Mouse (Mus musculus): ENCODE measurements around the gene Sppl3. TPM values are rescaled to one million over a fixed set of nuclear protein-coding genes. Genes with fewer than 3 reads are reported as not detected.
A peak's percentile ranks its signal among the peaks of the same experiment; 100 is the strongest.

Sppl3 gene
- polyA plus RNA-seq, 1 experiment from 2014 or later: 13.1 TPM

GRCm38 (mm10) chr5:114976935-114977334 is 34.0 kb upstream of the Sppl3 start:
- Histone ChIP-seq H3K36me3 (replicated peaks) (no peaks in the 10 kb centered on the region), H3K27me3 (replicated peaks; ENCODE audit: low read depth, poor library complexity, severe bottlenecking) (no peaks in the 10 kb centered on the region), H3K4me1 (peaks cover 18% of the 10 kb centered on the region), H3K27ac (replicated peaks) (no peak overlapping the region), H3K9me3 (no peaks in the 10 kb centered on the region), H3K4me3 (no peak overlapping the region)
- DNase-seq (ENCODE audit: low spot score): no peak

- Histone ChIP-seq H3K27ac (replicated peaks) (no peak overlapping the region), H3K36me3 (replicated peaks) (no peaks in the 10 kb centered on the region), H3K9me3 (no peaks in the 10 kb centered on the region), H3K4me3 (no peak overlapping the region), H3K4me1 (peaks cover 18% of the 10 kb centered on the region), H3K27me3 (replicated peaks; ENCODE audit: low read depth, poor library complexity, severe bottlenecking) (no peaks in the 10 kb centered on the region)
- WGBS: 73% methylated on average over 11 of the region's 11 CpGs
- DNase-seq (ENCODE audit: low spot score): no peak
These were observed 32.5 kb upstream of the Sppl3 start for GRCm38 (mm10) chr5:114978473-114978872.

- Histone ChIP-seq H3K4me3 (peak overlapping the region; percentile 59), H3K27me3 (replicated peaks; ENCODE audit: low read depth, poor library complexity, severe bottlenecking) (no peaks in the 10 kb centered on the region), H3K9me3 (no peaks in the 10 kb centered on the region), H3K36me3 (replicated peaks) (no peaks in the 10 kb centered on the region), H3K27ac (replicated peaks) (no peak overlapping the region), H3K4me1 (peaks cover 18% of the 10 kb centered on the region)
- WGBS: 4% methylated on average over 6 of the region's 6 CpGs
- peak; percentile 43 for DNase-seq (ENCODE audit: low spot score)
These were observed 32.1 kb upstream of the Sppl3 start for GRCm38 (mm10) chr5:114978888-114979249.

- no peaks in the 10 kb centered on the region for H3K27me3 ChIP-seq (replicated peaks; ENCODE audit: low read depth, poor library complexity, severe bottlenecking)
- H3K9me3 ChIP-seq: no peaks in the 10 kb centered on the region
- H3K4me3 ChIP-seq: peak overlapping the region; percentile 59
- peak overlapping the region; percentile 16 for H3K27ac ChIP-seq (replicated peaks)
- peaks cover 18% of the 10 kb centered on the region for H3K4me1 ChIP-seq
- DNase-seq (ENCODE audit: low spot score): peak; percentile 74
- 5% methylated on average over 32 of the region's 32 CpGs for WGBS
- no peaks in the 10 kb centered on the region for H3K36me3 ChIP-seq (replicated peaks)
These were observed 31.5 kb upstream of the Sppl3 start for GRCm38 (mm10) chr5:114979250-114980121.

- WGBS: 19% methylated on average over 16 of the region's 16 CpGs
- Histone ChIP-seq H3K27ac (replicated peaks) (peak overlapping the region; percentile 16), H3K4me3 (peak overlapping the region; percentile 59), H3K4me1 (peaks cover 18% of the 10 kb centered on the region), H3K9me3 (no peaks in the 10 kb centered on the region), H3K36me3 (replicated peaks) (no peaks in the 10 kb centered on the region), H3K27me3 (replicated peaks; ENCODE audit: low read depth, poor library complexity, severe bottlenecking) (no peaks in the 10 kb centered on the region)
- DNase-seq (ENCODE audit: low spot score): peak; percentile 39
These were observed 30.7 kb upstream of the Sppl3 start for GRCm38 (mm10) chr5:114980122-114980748.

- no peaks in the 10 kb centered on the region for H3K36me3 ChIP-seq (replicated peaks)
- H3K27ac ChIP-seq (replicated peaks): no peak overlapping the region
- H3K27me3 ChIP-seq (replicated peaks; ENCODE audit: low read depth, poor library complexity, severe bottlenecking): no peaks in the 10 kb centered on the region
- DNase-seq (ENCODE audit: low spot score): no peak
- no peak overlapping the region for H3K4me3 ChIP-seq
- H3K9me3 ChIP-seq: no peaks in the 10 kb centered on the region
- WGBS: 49% methylated on average over 15 of the region's 15 CpGs
- H3K4me1 ChIP-seq: peaks cover 18% of the 10 kb centered on the region
These were observed 28.9 kb upstream of the Sppl3 start for GRCm38 (mm10) chr5:114982001-114982400.

GRCm38 (mm10) chr5:114985074-114985473 is 25.9 kb upstream of the Sppl3 start:
- Histone ChIP-seq H3K4me1 (peaks cover 5% of the 10 kb centered on the region), H3K4me3 (no peak overlapping the region), H3K27ac (replicated peaks) (no peak overlapping the region), H3K27me3 (replicated peaks; ENCODE audit: low read depth, poor library complexity, severe bottlenecking) (no peaks in the 10 kb centered on the region), H3K9me3 (no peaks in the 10 kb centered on the region), H3K36me3 (replicated peaks) (no peaks in the 10 kb centered on the region)
- DNase-seq (ENCODE audit: low spot score): no peak

- no peak overlapping the region for H3K27ac ChIP-seq (replicated peaks)
- peaks cover 3% of the 10 kb centered on the region for H3K4me1 ChIP-seq
- 81% methylated on average over 16 of the region's 16 CpGs for WGBS
- no peaks in the 10 kb centered on the region for H3K9me3 ChIP-seq
- H3K4me3 ChIP-seq: no peak overlapping the region
- H3K27me3 ChIP-seq (replicated peaks; ENCODE audit: low read depth, poor library complexity, severe bottlenecking): no peaks in the 10 kb centered on the region
- no peak for DNase-seq (ENCODE audit: low spot score)
- no peaks in the 10 kb centered on the region for H3K36me3 ChIP-seq (replicated peaks)
These were observed 14.5 kb upstream of the Sppl3 start for GRCm38 (mm10) chr5:114996447-114996846.

- Histone ChIP-seq H3K4me3 (no peak overlapping the region), H3K27me3 (replicated peaks; ENCODE audit: low read depth, poor library complexity, severe bottlenecking) (no peaks in the 10 kb centered on the region), H3K36me3 (replicated peaks) (no peaks in the 10 kb centered on the region), H3K9me3 (no peaks in the 10 kb centered on the region), H3K4me1 (peaks cover 7% of the 10 kb centered on the region), H3K27ac (replicated peaks) (no peak overlapping the region)
- WGBS: 61% methylated on average over 6 of the region's 6 CpGs
- no peak for DNase-seq (ENCODE audit: low spot score)
These were observed 13.6 kb upstream of the Sppl3 start for GRCm38 (mm10) chr5:114997327-114997726.

GRCm38 (mm10) chr5:115000503-115000902 is 10.4 kb upstream of the Sppl3 start:
- DNase-seq (ENCODE audit: low spot score): no peak
- WGBS: 74% methylated on average over 2 of the region's 2 CpGs

GRCm38 (mm10) chr5:115001464-115001863 is 9.5 kb upstream of the Sppl3 start:
- 72% methylated on average over 8 of the region's 8 CpGs for WGBS
- H3K4me1 ChIP-seq: peaks cover 17% of the 10 kb centered on the region
- no peaks in the 10 kb centered on the region for H3K27me3 ChIP-seq (replicated peaks; ENCODE audit: low read depth, poor library complexity, severe bottlenecking)
- H3K27ac ChIP-seq (replicated peaks): no peak overlapping the region
- H3K4me3 ChIP-seq: no peak overlapping the region
- no peaks in the 10 kb centered on the region for H3K9me3 ChIP-seq
- no peaks in the 10 kb centered on the region for H3K36me3 ChIP-seq (replicated peaks)
- DNase-seq (ENCODE audit: low spot score): no peak

More at GRCm38 (mm10) chr5:115000503-115000902, 10.4 kb upstream of the Sppl3 start:
- Histone ChIP-seq H3K27ac (replicated peaks) (no peak overlapping the region; the same call in 1 of the 2 replicates), H3K36me3 (replicated peaks) (no peaks in the 10 kb centered on the region), H3K9me3 (no peaks in the 10 kb centered on the region), H3K27me3 (replicated peaks; ENCODE audit: low read depth, poor library complexity, severe bottlenecking) (no peaks in the 10 kb centered on the region), H3K4me1 (peaks cover 17% of the 10 kb centered on the region), H3K4me3 (no peak overlapping the region)

GRCm38 (mm10) chr5:115002781-115003180 is 8.2 kb upstream of the Sppl3 start:
- Histone ChIP-seq H3K36me3 (replicated peaks) (no peaks in the 10 kb centered on the region), H3K4me1 (peaks cover 17% of the 10 kb centered on the region), H3K9me3 (no peaks in the 10 kb centered on the region), H3K27ac (replicated peaks) (no peak overlapping the region), H3K4me3 (no peak overlapping the region), H3K27me3 (replicated peaks; ENCODE audit: low read depth, poor library complexity, severe bottlenecking) (no peaks in the 10 kb centered on the region)
- no peak for DNase-seq (ENCODE audit: low spot score)
- 73% methylated on average over 6 of the region's 6 CpGs for whole genome bisulfite sequencing
